In the genomic region with DNA sequence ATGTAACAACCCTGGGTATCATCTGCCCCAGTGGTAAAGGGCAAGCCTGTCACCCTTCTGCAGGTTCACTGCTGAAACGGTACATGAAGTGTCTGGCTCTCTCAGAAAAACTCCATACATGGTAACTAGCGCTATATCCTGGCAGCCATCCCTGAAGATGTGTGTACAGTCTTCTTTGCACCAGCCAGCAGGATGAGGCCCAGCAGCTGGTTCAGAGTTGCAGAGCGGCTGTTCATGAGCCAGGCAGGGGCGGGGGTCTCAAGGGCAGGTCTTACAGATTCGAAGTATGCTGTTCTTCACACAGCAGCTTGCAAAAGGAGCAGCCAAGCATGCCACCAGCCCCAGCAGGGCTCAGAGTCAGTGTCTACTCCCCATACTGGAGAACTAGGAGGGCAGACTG, we compare ENCODE assay signal across 15 mouse cellular contexts.
DNase-seq lines count a peak whose midpoint lies in the region; ATAC-seq and TF ChIP-seq lines count a peak whose summit lies in the region.
"Had no signal": no experiment of that assay in that cellular context is flagged by ENCODE, and none has a peak within 500 bp of the region (broad histone marks: within the 10 kb centered on the region; RNA-seq: fewer than 3 reads in every experiment).

No protein-coding gene starts in this region.

- H3K9ac ChIP-seq in heart, embryonic 11.5 days (ENCODE audit: low read depth, low read length), result no peak overlapping the region
- no peak overlapping the region for H3K9ac ChIP-seq in kidney, embryonic 16.5 days (replicated peaks; ENCODE audit: low read length)
- H3K9ac ChIP-seq in limb, embryonic 14.5 days (ENCODE audit: low read depth, low read length, severe bottlenecking), result 0 out of 2 replicates have a peak overlapping the region, but pooled peaks have one; percentile 28
- H3K9ac ChIP-seq: hindbrain, embryonic 15.5 days; liver, embryonic 15.5 days; midbrain, embryonic 13.5 days; neural tube, embryonic 12.5 days had no signal

- TF ChIP-seq POLR2A in limb, embryonic 14.5 days (IDR thresholded peaks at IDR 0.05; ENCODE audit: borderline replicate concordance, extremely low read depth, insufficient read depth, insufficient read length), result no peak

- H3K9me3 ChIP-seq in heart, embryonic 11.5 days (replicated peaks; ENCODE audit: control insufficient read depth, low read length), result no peaks in the 10 kb centered on the region
- H3K9me3 ChIP-seq in kidney, embryonic 16.5 days (ENCODE audit: low read length), result no peaks in the 10 kb centered on the region
- H3K9me3 ChIP-seq in embryonic facial prominence, embryonic 10.5 days, result no peaks in the 10 kb centered on the region
- H3K9me3 ChIP-seq in limb, embryonic 14.5 days (ENCODE audit: control insufficient read depth, low read length), result no peaks in the 10 kb centered on the region
- H3K9me3 ChIP-seq: hindbrain, embryonic 15.5 days; liver, embryonic 15.5 days; midbrain, embryonic 13.5 days; neural tube, embryonic 12.5 days had no signal

- H3K27me3 ChIP-seq in heart, embryonic 11.5 days (ENCODE audit: control insufficient read depth, insufficient read depth, low read length), result no peaks in the 10 kb centered on the region
- no peaks in the 10 kb centered on the region for H3K27me3 ChIP-seq in kidney, embryonic 16.5 days (ENCODE audit: insufficient read depth, low read length)
- no peaks in the 10 kb centered on the region for H3K27me3 ChIP-seq in embryonic facial prominence, embryonic 10.5 days (replicated peaks; ENCODE audit: low read depth, poor library complexity, severe bottlenecking)
- H3K27me3 ChIP-seq in limb, embryonic 14.5 days (ENCODE audit: control insufficient read depth, insufficient read depth, low read length), result no peaks in the 10 kb centered on the region
- H3K27me3 ChIP-seq: hindbrain, embryonic 15.5 days; liver, embryonic 15.5 days; midbrain, embryonic 13.5 days; neural tube, embryonic 12.5 days had no signal

- no peak for DNase-seq in heart, postnatal 25 days (ENCODE audit: low spot score)
- DNase-seq in kidney, postnatal 36 days, result no peak
- DNase-seq in embryonic facial prominence, embryonic 10.5 days (ENCODE audit: low spot score), result no peak
- no peak for DNase-seq in limb, embryonic 14.5 days (ENCODE audit: low spot score)
- DNase-seq in adrenal gland, postnatal 36 days, result no peak
- no peak for DNase-seq in c-Kit-positive CD71-positive TER-119-positive erythroid progenitor cells, embryonic 14.5 days (ENCODE audit: low spot score)
- DNase-seq: cerebellum, postnatal 36 days; right cerebral cortex, adult 18-20 months had no signal

- intact Hi-C loops in heart, postnatal 25 days (cut with DNase I), result no loop called here

- no peak overlapping the region for H3K4me2 ChIP-seq in heart, embryonic 11.5 days
- no peak overlapping the region for H3K4me2 ChIP-seq in kidney, embryonic 16.5 days (replicated peaks; ENCODE audit: low read depth, low read length)
- H3K4me2 ChIP-seq in limb, embryonic 14.5 days (replicated peaks; ENCODE audit: low read depth, low read length, severe bottlenecking), result no peak overlapping the region
- H3K4me2 ChIP-seq: hindbrain, embryonic 15.5 days; liver, embryonic 15.5 days; midbrain, embryonic 13.5 days; neural tube, embryonic 12.5 days had no signal

- WGBS in heart, embryonic 11.5 days (ENCODE audit: insufficient replicate concordance), result 62% methylated on average over 5 of the region's 5 CpGs
- 46% methylated on average over 5 of the region's 5 CpGs for WGBS in kidney, embryonic 16.5 days
- WGBS in embryonic facial prominence, embryonic 10.5 days, result 76% methylated on average over 5 of the region's 5 CpGs
- 74% methylated on average over 5 of the region's 5 CpGs for WGBS in limb, embryonic 14.5 days

- H3K4me1 ChIP-seq in heart, embryonic 11.5 days (ENCODE audit: control insufficient read depth, insufficient read depth, low read length), result peaks cover 59% of the 10 kb centered on the region
- peaks cover 20% of the 10 kb centered on the region for H3K4me1 ChIP-seq in kidney, embryonic 16.5 days (ENCODE audit: insufficient read depth, low read length)
- peaks cover 57% of the 10 kb centered on the region for H3K4me1 ChIP-seq in embryonic facial prominence, embryonic 10.5 days
- H3K4me1 ChIP-seq in limb, embryonic 14.5 days (ENCODE audit: control insufficient read depth, insufficient read depth, low read length), result peaks cover 13% of the 10 kb centered on the region; the same call in 1 of the 2 replicates

- H3K36me3 ChIP-seq in heart, embryonic 11.5 days (ENCODE audit: control insufficient read depth, insufficient read depth, low read length), result no peaks in the 10 kb centered on the region
- H3K36me3 ChIP-seq in kidney, embryonic 16.5 days (ENCODE audit: insufficient read depth, low read length), result no peaks in the 10 kb centered on the region
- no peaks in the 10 kb centered on the region for H3K36me3 ChIP-seq in embryonic facial prominence, embryonic 10.5 days (replicated peaks)
- H3K36me3 ChIP-seq in limb, embryonic 14.5 days (ENCODE audit: control insufficient read depth, insufficient read depth, low read length), result no peaks in the 10 kb centered on the region
- H3K36me3 ChIP-seq: hindbrain, embryonic 15.5 days; liver, embryonic 15.5 days; midbrain, embryonic 13.5 days; neural tube, embryonic 12.5 days had no signal

- H3K4me3 ChIP-seq in heart, embryonic 11.5 days (ENCODE audit: low read depth, low read length), result no peak overlapping the region
- H3K4me3 ChIP-seq in kidney, embryonic 16.5 days (ENCODE audit: low read length), result no peak overlapping the region
- H3K4me3 ChIP-seq in embryonic facial prominence, embryonic 10.5 days, result no peak overlapping the region
- H3K4me3 ChIP-seq in limb, embryonic 14.5 days (replicated peaks; ENCODE audit: low read length), result no peak overlapping the region
- H3K4me3 ChIP-seq: hindbrain, embryonic 15.5 days; liver, embryonic 15.5 days; midbrain, embryonic 13.5 days; neural tube, embryonic 12.5 days had no signal

- no peak for ATAC-seq in heart, embryonic 11.5 days (replicated peaks; ENCODE audit: insufficient number of reproducible peaks, low FRiP score, low TSS enrichment)
- peak; percentile 17; the same call in 1 of the 2 replicates for ATAC-seq in kidney, embryonic 16.5 days (ENCODE audit: low FRiP score, low TSS enrichment)
- ATAC-seq in limb, embryonic 14.5 days (ENCODE audit: low FRiP score, low read depth), result no peak
- ATAC-seq: activated CD4-positive, CD25-positive, alpha-beta regulatory T cell, adult 4 months; midbrain, embryonic 13.5 days had no signal

- H3K27ac ChIP-seq in heart, embryonic 11.5 days (ENCODE audit: low read depth, low read length), result 0 out of 2 replicates have a peak overlapping the region, but pooled peaks have one; percentile 22
- H3K27ac ChIP-seq in kidney, embryonic 16.5 days (ENCODE audit: low read length), result no peak overlapping the region
- H3K27ac ChIP-seq in embryonic facial prominence, embryonic 10.5 days (replicated peaks), result peak overlapping the region; percentile 15; the same call in 1 of the 2 replicates
- no peak overlapping the region for H3K27ac ChIP-seq in limb, embryonic 14.5 days (replicated peaks; ENCODE audit: low read depth, low read length)
- H3K27ac ChIP-seq: hindbrain, embryonic 15.5 days; liver, embryonic 15.5 days; midbrain, embryonic 13.5 days; neural tube, embryonic 12.5 days had no signal

Comparison
In these comparisons a context has a peak if more than half of its experiments do, and no peak if none do; other contexts are left out.
1. H3K27ac ChIP-seq: peak in heart, embryonic 11.5 days (single experiment) and embryonic facial prominence, embryonic 10.5 days (single experiment); none in kidney, embryonic 16.5 days (single experiment) and limb, embryonic 14.5 days (single experiment).